Mouse (Mus musculus) CH12.LX (cell line): ENCODE results near the gene Nap1l4. TPM values are rescaled to one million over a fixed set of nuclear protein-coding genes. Genes with fewer than 3 reads are reported as not detected.

Experiments
- DNase-seq: peaks from one replicate; pipeline ENCODE4 v3.0.0-alpha.2; 2013; ENCODE audit errors: extremely low read depth
- H3K27ac ChIP-seq: 2 replicates; pipeline ENCODE4 v1.5.1; 2012; ENCODE audit warnings: low read depth, mild to moderate bottlenecking, control low read depth, moderate library complexity; ENCODE audit not compliant: insufficient read depth
- H3K27me3 ChIP-seq: replicated peaks from 2 replicates; pipeline ENCODE3; 2012; ENCODE audit warnings: inconsistent platforms
- H3K36me3 ChIP-seq, 2 experiments: replicated peaks in 1 of 2; 2 replicates each; pipeline versions ENCODE3 to v1.6.1; 2012; ENCODE audit warnings: inconsistent platforms in 1 of 2, low read length in 1 of 2, mild to moderate bottlenecking in 1 of 2, mixed read lengths in 1 of 2, moderate library complexity in 1 of 2; ENCODE audit not compliant: control insufficient read depth in 1 of 2, insufficient read depth in 1 of 2
- H3K4me1 ChIP-seq, 2 experiments: 2 replicates each; pipeline ENCODE4 v1.6.1; 2012; ENCODE audit warnings: inconsistent platforms in 1 of 2, moderate library complexity in 1 of 2; ENCODE audit not compliant: insufficient read depth in 2 of 2, control insufficient read depth in 1 of 2
- H3K4me2 ChIP-seq: 2 replicates; pipeline ENCODE4 v1.6.1; 2012; ENCODE audit warnings: low read depth, mild to moderate bottlenecking, control low read depth; ENCODE audit not compliant: poor library complexity, insufficient read depth, severe bottlenecking
- H3K4me3 ChIP-seq, 3 experiments: fragments of 150-350 bp in 1 of 3; sonication (generic) in 1 of 3; replicated peaks in 1 of 3; 2 replicates each; pipeline versions ENCODE3 to v1.5.1; 2011 to 2012; ENCODE audit warnings: low read depth in 2 of 3, low read length in 2 of 3, mild to moderate bottlenecking in 2 of 3, moderate library complexity in 2 of 3, control low read depth in 1 of 3, improper control_type of control experiment in 1 of 3, inconsistent platforms in 1 of 3, mixed read lengths in 1 of 3; ENCODE audit not compliant: poor library complexity in 1 of 3
- H3K79me2 ChIP-seq: replicated peaks from 2 replicates; pipeline ENCODE4 v1.6.1; 2012; ENCODE audit warnings: mild to moderate bottlenecking, moderate library complexity; ENCODE audit not compliant: control insufficient read depth, poor library complexity, insufficient read depth, severe bottlenecking; ENCODE audit errors: extremely low read depth
- H3K9ac ChIP-seq: 2 replicates; pipeline ENCODE4 v1.6.1; 2012; ENCODE audit warnings: low read depth, mild to moderate bottlenecking, control low read depth, moderate library complexity; ENCODE audit not compliant: insufficient read depth
- H3K9me3 ChIP-seq: replicated peaks from 2 replicates; pipeline ENCODE3; 2012; ENCODE audit warnings: low read length, inconsistent platforms, mixed read lengths
- BHLHE40 ChIP-seq: IDR thresholded peaks from 2 replicates; pipeline ENCODE4 v1.6.1; 2011; ENCODE audit warnings: mild to moderate bottlenecking, low read depth, low read length, improper control_type of control experiment
- CHD1 ChIP-seq: IDR thresholded peaks from 2 replicates; pipeline ENCODE4 v1.6.1; 2012; ENCODE audit warnings: low read depth, low read length, improper control_type of control experiment, inconsistent platforms
- CHD2 ChIP-seq: IDR thresholded peaks from 2 replicates; pipeline ENCODE4 v1.6.1; 2011; ENCODE audit warnings: low read length, improper control_type of control experiment
- E2F4 ChIP-seq: IDR thresholded peaks from 2 replicates; pipeline ENCODE4 v1.6.1; 2011; ENCODE audit warnings: low read depth, low read length, improper control_type of control experiment; ENCODE audit not compliant: insufficient replicate concordance
- ELF1 ChIP-seq: IDR thresholded peaks from 2 replicates; pipeline ENCODE4 v1.6.1; 2014; ENCODE audit warnings: low read depth, mild to moderate bottlenecking, inconsistent platforms, low read length, improper control_type of control experiment
- EP300 ChIP-seq: IDR thresholded peaks from 2 replicates; pipeline ENCODE4 v1.6.1; 2011; ENCODE audit warnings: low read length, improper control_type of control experiment
- ETS1 ChIP-seq: conservative IDR thresholded peaks from 2 replicates; pipeline ENCODE4 v1.6.1; 2012; ENCODE audit warnings: low read depth, mild to moderate bottlenecking, inconsistent platforms, low read length, improper control_type of control experiment, moderate library complexity
- GABPA ChIP-seq: IDR thresholded peaks from 2 replicates; pipeline ENCODE4 v1.6.1; 2012; ENCODE audit warnings: low read depth, low read length, improper control_type of control experiment, inconsistent platforms; ENCODE audit not compliant: insufficient replicate concordance
- HCFC1 ChIP-seq: IDR thresholded peaks from 2 replicates; pipeline ENCODE4 v1.6.1; 2012; ENCODE audit warnings: low read depth, mild to moderate bottlenecking, inconsistent platforms, low read length, improper control_type of control experiment
- IRF4 ChIP-seq: IDR thresholded peaks from 2 replicates; pipeline ENCODE4 v1.6.1; 2014; ENCODE audit warnings: low read depth, mild to moderate bottlenecking, inconsistent platforms, low read length, improper control_type of control experiment
- MAFK ChIP-seq: IDR thresholded peaks from 2 replicates; pipeline ENCODE4 v1.6.1; 2011; ENCODE audit warnings: low read length, improper control_type of control experiment; ENCODE audit not compliant: insufficient replicate concordance
- MAX ChIP-seq: IDR thresholded peaks from 2 replicates; pipeline ENCODE4 v1.6.1; 2011; ENCODE audit warnings: low read length, improper control_type of control experiment
- MAZ ChIP-seq: IDR thresholded peaks from 2 replicates; pipeline ENCODE4 v1.6.1; 2012; ENCODE audit warnings: low read depth, mild to moderate bottlenecking, inconsistent platforms, low read length, improper control_type of control experiment, moderate library complexity
- MXI1 ChIP-seq: IDR thresholded peaks from 2 replicates; pipeline ENCODE4 v1.6.1; 2011; ENCODE audit warnings: mild to moderate bottlenecking, low read depth, low read length, improper control_type of control experiment
- MYC ChIP-seq: IDR thresholded peaks from 2 replicates; pipeline ENCODE4 v1.6.1; 2011; ENCODE audit warnings: low read depth, mild to moderate bottlenecking, improper control_type of control experiment, low read length
- NELFE ChIP-seq: IDR thresholded peaks from 2 replicates; pipeline ENCODE4 v1.6.1; 2011; ENCODE audit warnings: low read depth, low read length, improper control_type of control experiment
- NRF1 ChIP-seq: IDR thresholded peaks from 2 replicates; pipeline ENCODE4 v1.6.1; 2014; ENCODE audit warnings: low read depth, mild to moderate bottlenecking, inconsistent platforms, low read length, improper control_type of control experiment, moderate library complexity
- PAX5 ChIP-seq: IDR thresholded peaks from 2 replicates; pipeline ENCODE4 v1.6.1; 2012; ENCODE audit warnings: low read length, inconsistent platforms, mixed read lengths
- POLR2AphosphoS2 ChIP-seq: IDR thresholded peaks from 2 replicates; pipeline ENCODE4 v1.6.1; 2011; ENCODE audit warnings: low read depth, low read length, improper control_type of control experiment
- RCOR1 ChIP-seq: conservative IDR thresholded peaks from 2 replicates; pipeline ENCODE4 v1.6.1; 2012; ENCODE audit warnings: low read depth, mild to moderate bottlenecking, inconsistent platforms, low read length, improper control_type of control experiment
- SIN3A ChIP-seq: IDR thresholded peaks from 2 replicates; pipeline ENCODE4 v1.6.1; 2012; ENCODE audit warnings: low read length, improper control_type of control experiment, inconsistent platforms
- SMC3 ChIP-seq: IDR thresholded peaks from 2 replicates; pipeline ENCODE4 v1.6.1; 2011; ENCODE audit warnings: low read depth, low read length, improper control_type of control experiment
- TBP ChIP-seq: conservative IDR thresholded peaks from 2 replicates; pipeline ENCODE4 v1.6.1; 2011; ENCODE audit warnings: low read depth, low read length, improper control_type of control experiment
- TCF12 ChIP-seq: IDR thresholded peaks from 2 replicates; pipeline ENCODE4 v1.6.1; 2014; ENCODE audit warnings: low read depth, mild to moderate bottlenecking, inconsistent platforms, low read length, improper control_type of control experiment
- ZC3H11A ChIP-seq: IDR thresholded peaks from 2 replicates; pipeline ENCODE4 v1.6.1; 2012; ENCODE audit warnings: low read depth, mild to moderate bottlenecking, inconsistent platforms, low read length, improper control_type of control experiment
- ZKSCAN1 ChIP-seq: IDR thresholded peaks from 2 replicates; pipeline ENCODE4 v1.6.1; 2012; ENCODE audit warnings: low read depth, inconsistent platforms, low read length, improper control_type of control experiment, borderline replicate concordance
- ZMIZ1 ChIP-seq: IDR thresholded peaks from 2 replicates; pipeline ENCODE4 v1.6.1; 2012; ENCODE audit warnings: low read depth, mild to moderate bottlenecking, inconsistent platforms, low read length, improper control_type of control experiment
- dilution Hi-C: fragments of 300-500 bp; cut with MboI; formaldehyde crosslinking; loops from 2 replicates; pipeline ENCODE4 v1.14.3; 2020; ENCODE audit warnings: low sequenced_read_pairs; ENCODE audit not compliant: extremely low pct_unique_long_range_greater_than_20kb, extremely low pct_ligation_motif_present
- in situ Hi-C: fragments of 300-500 bp; cut with MboI; formaldehyde crosslinking; loops from 3 replicates; pipeline ENCODE4 v1.14.3; 2019; ENCODE audit warnings: low sequenced_read_pairs, low pct_ligation_motif_present, low pct_unique_long_range_greater_than_20kb, mixed read lengths
- polyA plus RNA-seq: library from polyadenylated mRNA; unstranded; fragments of >175 nt; gene quantifications from 2 replicates; pipeline ENCODE4 v1.2.1, GENCODE M21; 2012; ENCODE audit warnings: low read depth; ENCODE audit not compliant: insufficient read length
- total RNA-seq, 2 experiments: library from RNA; depleted of rRNA; stranded (reverse); fragments of 300-350 nt in 1 of 2; fragments of >200 nt in 1 of 2; gene quantifications; 2 replicates each; pipeline ENCODE4 v1.2.3; 2012 to 2014

Gene Nap1l4
- total and polyA plus RNA-seq, 3 experiments: 121 to 175 (median 154) TPM

DNA sequence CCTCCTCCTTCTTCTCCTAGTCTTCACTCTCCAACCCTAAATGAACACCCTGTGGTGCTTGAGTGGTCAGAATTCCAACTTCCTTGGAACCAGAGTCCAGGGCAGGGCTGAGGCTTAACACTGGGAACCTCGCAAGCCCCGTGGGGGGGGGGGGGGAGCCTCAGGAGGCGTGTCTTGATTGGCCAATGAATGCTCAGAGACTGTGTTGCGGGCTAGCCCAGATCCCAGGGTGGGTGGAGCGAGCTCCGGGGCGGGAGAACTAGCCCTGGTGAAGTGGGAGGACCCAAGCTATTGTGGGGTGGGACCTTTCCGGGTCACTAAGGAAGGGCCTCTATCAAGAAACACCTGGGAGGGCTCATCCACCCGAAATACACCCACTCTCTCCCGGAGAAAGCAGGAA, 74.1 kb downstream of the Nap1l4 start:
- no peak for DNase-seq
- H3K27me3 ChIP-seq: peaks cover 57% of the 10 kb centered on the region
- no peak overlapping the region for H3K27ac ChIP-seq
- H3K4me2 ChIP-seq: no peak overlapping the region
- peaks cover 0 to 19% of the 10 kb centered on the region in 2 experiments; a peak in 2 of 4 replicates for H3K4me1 ChIP-seq
- TF ChIP-seq GABPA (no peak), NRF1 (no peak), NELFE (no peak), ZC3H11A (no peak), ZMIZ1 (no peak), RCOR1 (no peak), EP300 (no peak), SMC3 (no peak), MAFK (no peak), MAX (no peak), CHD1 (no peak), HCFC1 (no peak)
- TF ChIP-seq, all 38 proteins: peak for 0
- H3K4me3 ChIP-seq: no peak overlapping the region
- no peaks in the 10 kb centered on the region for H3K36me3 ChIP-seq
- H3K9me3 ChIP-seq: no peaks in the 10 kb centered on the region
- dilution Hi-C loops: no loop called here
- H3K79me2 ChIP-seq: no peaks in the 10 kb centered on the region
- no peak overlapping the region for H3K9ac ChIP-seq
- in situ Hi-C loops: no loop called here

DNA sequence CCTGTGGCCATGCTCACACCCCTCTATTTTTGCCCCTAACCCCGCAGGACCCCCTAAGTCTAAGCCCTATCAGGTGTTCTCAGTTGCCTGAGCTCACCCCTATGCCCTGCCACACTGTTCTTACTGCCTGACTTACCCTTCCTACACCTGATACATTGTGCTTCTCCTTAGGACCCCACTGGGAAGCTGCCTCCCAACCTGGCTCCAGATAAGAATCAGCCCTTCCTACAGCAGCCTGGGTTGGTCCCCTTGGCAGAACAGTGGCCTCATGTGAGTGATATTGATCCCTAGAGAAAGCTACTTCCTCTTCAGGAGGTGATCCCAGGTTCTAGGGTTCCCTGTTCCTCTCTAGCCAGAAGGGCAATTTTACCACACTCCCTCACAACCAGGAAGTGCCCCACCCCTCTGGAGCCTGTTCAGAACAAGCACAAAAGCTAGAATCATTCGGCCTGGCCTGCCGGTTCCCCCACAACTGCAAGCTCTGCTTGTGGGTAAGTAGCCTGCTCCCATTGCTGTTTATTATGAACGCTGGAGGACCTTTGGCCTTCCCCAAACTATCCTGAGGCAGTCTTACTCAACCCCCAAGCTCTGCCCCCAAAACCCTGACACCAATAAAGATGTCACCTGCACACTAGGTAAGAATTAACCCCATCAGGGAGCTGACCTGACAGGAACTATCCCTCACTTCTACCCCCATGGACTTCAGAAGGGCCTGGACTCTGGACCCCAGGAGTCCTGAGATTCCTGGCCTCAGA, 75.4 kb downstream of the Nap1l4 start, which contains the start of gene Slc22a18:
Slc22a18 (plus strand) TSS at position 390 of the 755 bp plus-strand sequence.
- dilution Hi-C loops (no loop called here), in situ Hi-C loops (no loop called here)
- Histone ChIP-seq H3K36me3 (no peaks in the 10 kb centered on the region), H3K4me3 (peak within 1 kb of the TSS in 2 of 3 experiments; percentile 11 to 13), H3K27ac (no peak within 1 kb of the TSS), H3K9ac (no peak within 1 kb of the TSS), H3K9me3 (no peaks in the 10 kb centered on the region), H3K79me2 (no peaks in the 10 kb centered on the region), H3K4me2 (no peak within 1 kb of the TSS), H3K4me1 (peaks cover 0 to 19% of the 10 kb centered on the region in 2 experiments; a peak in 2 of 4 replicates), H3K27me3 (peaks cover 55% of the 10 kb centered on the region)
- TF ChIP-seq BHLHE40: no peak
- no peak for TF ChIP-seq ZC3H11A
- no peak for TF ChIP-seq IRF4
- no peak for TF ChIP-seq E2F4
- TF ChIP-seq ELF1: peak; percentile 89
- TF ChIP-seq SMC3: no peak
- TF ChIP-seq SIN3A: peak; percentile 63
- no peak for TF ChIP-seq CHD2
- no peak for TF ChIP-seq MAZ
- TF ChIP-seq TCF12: no peak
- no peak for TF ChIP-seq ETS1
- TF ChIP-seq TBP: no peak
- TF ChIP-seq GABPA: no peak
- TF ChIP-seq EP300: 0 out of 2 replicates have a peak, but pooled peaks have one; percentile 16
- no peak for TF ChIP-seq ZKSCAN1
- no peak for TF ChIP-seq RCOR1
- TF ChIP-seq MXI1: no peak
- TF ChIP-seq ZMIZ1: no peak
- TF ChIP-seq PAX5: no peak
- no peak for TF ChIP-seq POLR2AphosphoS2
- no peak for TF ChIP-seq HCFC1
- TF ChIP-seq MYC: no peak
- DNase-seq: peak; percentile 27
